Mouse (Mus musculus) layer of hippocampus, postnatal 36 days (tissue): ENCODE results near the gene Rreb1. TPM values are rescaled to one million over a fixed set of nuclear protein-coding genes. Genes with fewer than 3 reads are reported as not detected.
A peak's percentile ranks its signal among the peaks of the same experiment; 100 is the strongest.

ENCODE experiments used
- DNase-seq, 2 experiments: peaks; one replicate each; pipeline ENCODE4 v3.0.0; 2022
- total RNA-seq, 2 experiments: library from RNA; stranded (reverse); gene quantifications; 2 replicates each; pipeline ENCODE4 v1.2.3; 2021

Gene Rreb1
- total RNA-seq, 2 experiments from 2014 or later: 63.5 to 79.8 TPM

DNA sequence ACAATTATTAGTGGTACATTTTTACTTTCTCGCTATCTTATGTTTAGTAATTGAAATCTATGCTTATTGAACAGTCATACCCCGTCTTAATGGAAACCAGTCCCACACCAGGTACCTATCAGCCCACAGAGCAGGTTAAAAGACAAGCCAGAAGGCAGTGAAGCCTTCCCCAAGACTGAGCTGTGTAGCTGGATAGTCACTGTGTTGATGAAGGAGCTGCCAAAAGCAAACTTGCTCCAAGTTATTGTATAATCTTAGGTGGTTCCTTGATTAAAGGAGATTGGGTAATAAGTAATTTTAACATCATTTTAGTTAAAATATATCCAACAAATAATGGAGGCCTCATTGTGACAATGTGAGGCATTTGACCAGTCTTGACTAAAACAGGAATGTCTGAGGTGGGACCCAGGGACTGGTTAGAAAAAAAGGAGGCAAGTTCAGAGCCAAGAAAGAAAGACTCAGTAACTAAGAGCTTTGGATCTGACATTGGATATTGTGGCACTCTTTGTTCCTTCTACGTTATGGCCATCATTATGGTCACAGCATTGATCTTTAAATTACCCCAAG lies 141.6 kb downstream of the Rreb1 start:
- no peak for DNase-seq

DNA sequence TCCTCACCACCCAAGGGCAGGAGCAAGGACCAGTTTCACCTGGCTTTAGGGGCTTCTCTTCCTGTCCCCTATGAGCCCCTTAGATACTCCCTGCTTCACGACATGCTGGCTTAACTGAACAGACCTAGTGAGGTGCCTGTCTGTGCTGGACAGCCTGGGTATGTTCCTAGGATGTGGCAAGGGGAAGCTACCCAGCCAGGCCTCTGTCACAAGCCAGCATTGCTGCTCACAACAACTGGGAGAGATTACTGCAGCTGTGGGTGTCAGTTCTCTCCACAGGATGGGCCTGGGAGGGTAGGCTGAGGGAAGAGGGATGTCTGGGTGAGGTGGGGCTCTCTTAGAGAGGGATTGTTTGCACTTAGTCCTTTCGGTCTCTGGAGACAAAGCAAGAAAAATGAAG lies 142.5 kb downstream of the Rreb1 start:
- no peak for DNase-seq

DNA sequence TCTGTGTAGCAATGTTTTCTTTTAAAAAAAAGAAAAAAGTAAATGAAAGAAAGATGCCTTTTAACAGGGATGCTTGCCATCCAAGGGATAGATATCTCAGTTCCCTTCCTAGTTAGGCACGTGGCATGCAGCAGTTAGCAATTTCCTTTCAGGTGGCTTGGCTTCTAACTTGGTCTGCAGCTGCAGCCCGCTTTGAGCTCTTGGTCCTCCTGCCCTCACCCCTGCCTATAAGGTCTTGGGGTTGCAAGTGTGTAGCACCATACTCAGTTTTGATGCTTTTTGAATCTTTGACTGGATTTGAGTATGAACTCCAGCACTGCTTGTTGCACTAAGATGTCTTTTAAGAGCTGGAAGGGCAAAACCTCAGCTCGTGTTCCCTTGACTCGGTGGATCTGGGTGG lies 144.9 kb downstream of the Rreb1 start:
- DNase-seq: no peak

DNA sequence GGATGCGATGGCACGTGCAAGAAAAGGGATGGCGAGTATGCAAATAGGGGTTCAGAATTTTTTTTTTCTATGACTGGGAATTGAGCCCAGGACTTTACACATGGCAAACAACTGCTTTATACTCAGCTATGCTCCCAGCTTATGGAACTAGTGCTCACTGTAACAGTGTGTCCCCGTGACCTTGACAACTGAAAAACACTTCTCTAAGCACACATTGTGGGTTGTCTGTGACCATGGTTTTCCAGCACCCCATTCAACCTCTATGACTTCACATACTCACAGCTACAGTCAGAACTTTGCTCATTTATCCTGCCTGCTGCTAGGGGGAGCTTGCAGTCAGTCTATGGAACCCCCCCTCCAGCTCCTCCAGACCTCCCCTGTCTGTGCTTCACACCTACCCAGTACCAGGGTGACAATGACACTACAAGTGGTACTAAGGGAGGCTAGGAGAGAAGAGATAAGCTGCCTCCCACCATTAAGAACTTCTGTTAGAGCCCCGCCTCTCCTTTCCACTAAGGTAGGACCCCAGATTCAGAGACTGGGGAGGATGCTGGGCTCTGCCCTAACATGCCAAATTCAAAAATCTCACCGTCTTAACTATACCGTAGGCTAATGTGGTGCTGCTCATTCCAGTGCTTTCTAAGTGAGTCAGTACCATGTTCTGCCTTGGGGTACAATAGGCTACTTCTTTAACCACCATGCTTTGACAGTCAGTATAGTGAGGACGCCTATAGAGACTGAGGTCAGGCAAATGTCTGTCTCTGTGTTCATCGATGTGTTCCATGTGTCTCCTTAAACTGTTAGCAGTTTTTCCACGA lies 145.7 kb downstream of the Rreb1 start:
- DNase-seq: no peak

DNA sequence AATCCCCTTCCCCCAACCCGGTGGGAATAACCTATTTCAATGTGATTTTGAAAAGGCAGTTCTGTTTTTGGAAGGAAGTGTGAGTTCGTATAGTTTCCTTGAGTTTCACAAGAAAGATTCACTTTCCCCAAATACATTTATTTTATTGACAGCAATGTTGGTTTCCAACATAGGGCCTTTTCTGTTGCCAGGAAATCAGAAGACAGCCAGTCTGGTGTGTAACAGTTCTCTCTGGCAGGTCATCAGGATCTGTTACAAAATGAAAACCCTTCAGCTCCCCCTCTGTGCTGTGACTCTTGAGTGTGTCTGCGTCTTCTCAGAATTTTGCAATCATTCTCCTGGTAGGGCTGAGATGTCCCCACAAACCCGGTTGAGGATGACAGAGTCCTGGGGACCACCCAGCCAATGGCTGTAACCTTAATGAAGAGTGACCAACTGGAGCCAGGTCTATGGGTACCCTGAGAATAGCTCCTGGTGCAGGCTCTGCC lies 146.3 kb downstream of the Rreb1 start:
- DNase-seq: no peak

DNA sequence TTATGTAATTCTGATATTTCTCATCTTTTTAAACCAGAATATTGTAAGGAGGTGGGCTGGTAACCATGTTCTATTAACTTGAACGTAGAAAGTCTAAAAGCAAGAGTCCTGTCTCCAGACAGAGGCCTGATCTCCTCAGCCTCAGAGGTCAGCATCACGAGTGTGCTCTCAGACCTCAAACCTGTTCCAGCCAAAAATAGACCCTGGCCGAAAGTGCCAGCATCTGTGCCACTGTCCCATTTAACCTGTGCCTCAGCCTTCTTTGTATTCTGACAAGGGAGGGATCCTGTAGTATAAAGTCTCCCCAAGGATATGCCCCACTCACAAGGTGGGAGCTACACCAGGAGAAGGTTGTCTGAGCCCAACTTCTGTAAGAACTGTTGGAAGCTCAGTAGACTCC lies 148.2 kb downstream of the Rreb1 start:
- DNase-seq: no peak

GRCm38 (mm10) chr13:37929532-37929931 lies 151.3 kb downstream of the Rreb1 start:
- DNase-seq: no peak

GRCm38 (mm10) chr13:37930091-37930490 lies 151.9 kb downstream of the Rreb1 start:
- DNase-seq: no peak

- no peak for DNase-seq
These were observed 152.4 kb downstream of the Rreb1 start for GRCm38 (mm10) chr13:37930621-37931020.

GRCm38 (mm10) chr13:37931210-37931922 lies 153.2 kb downstream of the Rreb1 start:
- DNase-seq: no peak

GRCm38 (mm10) chr13:37934075-37934474 lies 155.9 kb downstream of the Rreb1 start:
- no peak for DNase-seq

- no peak for DNase-seq
These were observed 156.7 kb downstream of the Rreb1 start for GRCm38 (mm10) chr13:37934920-37935319.

GRCm38 (mm10) chr13:37936351-37936750 lies 158.2 kb downstream of the Rreb1 start:
- DNase-seq: no peak

DNA sequence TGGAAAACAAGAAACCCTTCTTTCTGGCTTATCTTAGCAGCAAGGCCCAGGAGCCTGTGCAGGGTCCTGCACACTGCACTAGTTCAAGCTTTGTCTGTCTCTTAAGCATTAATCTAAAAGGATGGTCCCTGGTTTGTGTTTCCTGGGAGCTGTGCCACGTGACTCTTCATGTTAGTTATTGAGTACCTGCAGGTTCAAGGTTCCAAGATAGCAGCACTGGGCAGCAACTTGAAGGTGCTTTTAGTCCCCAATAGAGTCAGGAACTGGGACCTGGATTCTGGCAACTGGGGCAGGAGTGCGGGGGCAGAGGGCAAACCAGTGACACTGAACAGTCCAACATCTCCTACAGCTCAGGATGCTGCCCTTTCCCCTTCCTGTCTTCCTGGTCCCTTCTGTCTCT lies 162.0 kb downstream of the Rreb1 start:
- no peak for DNase-seq

GRCm38 (mm10) chr13:37940649-37941048 lies 162.4 kb downstream of the Rreb1 start:
- DNase-seq: no peak

- no peak for DNase-seq
These were observed 163.0 kb downstream of the Rreb1 start for GRCm38 (mm10) chr13:37941138-37941645.

- DNase-seq: no peak
These were observed 164.0 kb downstream of the Rreb1 start for GRCm38 (mm10) chr13:37941950-37942886.

DNA sequence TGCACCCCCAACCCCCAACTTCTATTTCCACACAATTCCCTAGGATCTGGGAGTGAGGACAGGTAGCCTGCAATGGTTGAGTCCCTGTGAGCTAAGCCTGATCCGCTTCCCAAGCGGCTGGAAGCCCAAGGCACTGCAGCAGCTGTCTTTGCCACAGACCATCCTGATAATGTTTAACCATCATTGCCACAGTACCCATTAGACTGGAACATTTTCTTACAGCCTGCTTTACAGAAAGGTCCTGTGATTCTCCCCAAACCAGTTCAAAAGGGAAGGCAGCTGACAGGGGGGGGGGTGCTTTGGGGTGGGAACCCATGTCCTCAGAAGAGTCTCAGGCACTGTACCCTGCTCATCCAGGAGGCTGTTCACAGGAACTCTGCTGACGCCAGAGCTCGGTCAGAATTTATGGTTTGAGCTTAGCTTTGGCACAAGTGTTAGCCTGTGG lies 164.7 kb downstream of the Rreb1 start:
- no peak for DNase-seq

GRCm38 (mm10) chr13:37943466-37943865 lies 165.3 kb downstream of the Rreb1 start:
- DNase-seq: no peak

DNA sequence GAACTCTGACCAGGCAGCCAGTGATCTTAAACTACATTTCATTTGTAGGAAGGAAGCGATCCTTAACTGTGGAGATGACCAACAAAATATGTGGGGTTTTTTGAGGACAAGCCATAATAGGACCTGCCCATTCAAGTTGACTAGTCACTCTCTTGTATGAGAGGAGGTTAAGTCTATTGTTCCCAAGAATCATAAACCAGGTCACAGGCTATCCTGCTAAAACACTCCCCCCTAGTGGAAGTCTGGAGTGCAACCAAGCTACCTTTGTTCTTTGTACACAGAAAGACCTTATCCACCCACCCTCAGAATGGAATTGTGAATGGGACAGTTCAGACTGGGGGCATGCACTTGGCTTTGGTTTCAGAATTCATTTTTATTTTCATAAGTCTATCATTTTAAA lies 166.1 kb downstream of the Rreb1 start:
- DNase-seq: no peak

GRCm38 (mm10) chr13:37945392-37945791 lies 167.2 kb downstream of the Rreb1 start:
- DNase-seq: no peak

- DNase-seq: peak; percentile 63 to 72
These were observed 168.5 kb downstream of the Rreb1 start for GRCm38 (mm10) chr13:37946734-37947133.
